Mouse (Mus musculus) cerebellum, postnatal 25 days (tissue): ENCODE measurements around the gene Gm266.

Experiments
- DNase-seq, 2 experiments: peaks; one replicate each; pipeline ENCODE4 v3.0.0; 2021; ENCODE audit warnings: mixed read lengths in 2 of 2

The Gm266 gene

GRCm38 (mm10) chr12:111454021-111454420, 31.6 kb downstream of the Gm266 start:
- no peak for DNase-seq

- no peak for DNase-seq
Measured at GRCm38 (mm10) chr12:111451561-111451960, 34.1 kb downstream of the Gm266 start.

- DNase-seq: no peak
Measured at GRCm38 (mm10) chr12:111450359-111450758, 35.3 kb downstream of the Gm266 start.

DNA sequence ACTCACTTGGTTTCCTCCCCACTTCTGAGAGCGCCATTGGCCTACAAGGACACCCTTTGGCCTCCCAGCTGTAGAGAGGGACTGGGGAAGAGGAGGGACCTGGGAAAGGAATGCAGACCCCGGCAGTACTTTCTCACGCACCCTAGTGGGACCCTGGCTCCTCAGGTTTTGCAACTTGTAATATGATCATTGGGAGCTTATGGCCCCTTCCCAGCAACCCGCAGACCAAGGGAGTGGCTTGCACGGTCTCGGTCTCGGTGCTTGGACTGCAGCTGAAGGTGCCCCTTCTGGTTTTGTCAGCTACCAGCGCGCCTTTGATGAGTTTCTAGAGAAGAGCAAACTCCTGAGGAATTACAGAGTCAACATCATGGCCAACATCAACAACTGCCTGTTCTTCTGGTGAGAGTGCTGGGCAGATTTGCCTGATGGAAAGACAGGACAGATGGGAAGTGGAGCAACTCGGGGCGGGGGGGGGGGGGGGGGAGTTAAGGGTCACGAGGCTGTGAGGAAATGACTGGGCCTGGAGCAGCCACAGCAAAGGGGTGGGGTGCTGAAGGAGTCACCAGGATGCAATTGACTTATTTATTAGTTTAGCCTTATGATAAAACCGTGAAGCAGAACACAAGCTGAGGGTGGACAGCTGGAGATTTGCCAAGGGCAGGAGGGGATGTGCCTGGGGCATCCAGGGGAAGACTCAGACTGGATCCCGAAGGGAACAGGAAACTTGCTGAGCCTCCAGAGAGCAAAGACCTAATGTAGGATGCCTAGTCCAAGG, 36.5 kb downstream of the Gm266 start:
- DNase-seq: no peak

- no peak for DNase-seq
Measured at GRCm38 (mm10) chr12:111447898-111448760, 37.5 kb downstream of the Gm266 start.

DNA sequence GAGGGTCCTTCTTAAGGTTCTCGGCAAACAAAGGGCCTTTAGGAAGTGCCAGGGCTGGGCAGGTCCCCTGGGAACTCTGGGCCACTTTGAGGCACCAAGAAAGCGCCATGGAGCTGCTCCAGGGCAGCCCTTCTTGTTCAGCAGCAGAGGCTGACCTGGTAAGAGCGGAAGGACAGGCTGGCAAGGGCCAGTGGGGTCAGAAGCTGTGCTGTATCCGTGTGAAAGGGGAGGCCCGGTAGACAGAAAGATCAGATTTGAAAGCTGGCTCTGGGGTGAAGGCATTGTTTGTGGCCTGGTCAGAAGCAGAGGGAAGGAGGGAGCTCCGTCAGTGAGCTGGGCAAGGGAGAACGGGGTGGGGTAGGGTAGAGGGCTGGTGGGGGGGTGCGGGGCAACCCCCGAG, 38.3 kb downstream of the Gm266 start:
- no peak for DNase-seq

DNA sequence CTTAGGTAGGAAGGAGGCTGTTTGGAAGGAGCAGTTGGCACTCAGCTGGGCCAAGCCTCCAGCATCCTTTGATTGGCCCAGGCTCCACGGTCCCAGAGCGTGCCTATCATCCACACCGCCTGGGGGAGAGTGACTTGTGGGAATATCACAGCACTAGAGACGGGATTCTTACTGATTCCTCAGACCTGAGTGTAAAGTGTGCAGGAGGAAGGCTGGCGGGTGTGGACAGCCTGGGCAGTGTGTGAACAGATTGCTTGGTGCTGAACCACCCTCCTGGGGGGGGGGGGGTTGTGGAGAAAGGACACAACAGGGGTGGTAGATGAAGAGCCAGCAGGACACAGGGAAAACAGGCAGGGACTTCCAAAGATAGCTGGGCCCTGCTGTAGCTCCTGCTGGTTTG, 38.9 kb downstream of the Gm266 start:
- no peak for DNase-seq

DNA sequence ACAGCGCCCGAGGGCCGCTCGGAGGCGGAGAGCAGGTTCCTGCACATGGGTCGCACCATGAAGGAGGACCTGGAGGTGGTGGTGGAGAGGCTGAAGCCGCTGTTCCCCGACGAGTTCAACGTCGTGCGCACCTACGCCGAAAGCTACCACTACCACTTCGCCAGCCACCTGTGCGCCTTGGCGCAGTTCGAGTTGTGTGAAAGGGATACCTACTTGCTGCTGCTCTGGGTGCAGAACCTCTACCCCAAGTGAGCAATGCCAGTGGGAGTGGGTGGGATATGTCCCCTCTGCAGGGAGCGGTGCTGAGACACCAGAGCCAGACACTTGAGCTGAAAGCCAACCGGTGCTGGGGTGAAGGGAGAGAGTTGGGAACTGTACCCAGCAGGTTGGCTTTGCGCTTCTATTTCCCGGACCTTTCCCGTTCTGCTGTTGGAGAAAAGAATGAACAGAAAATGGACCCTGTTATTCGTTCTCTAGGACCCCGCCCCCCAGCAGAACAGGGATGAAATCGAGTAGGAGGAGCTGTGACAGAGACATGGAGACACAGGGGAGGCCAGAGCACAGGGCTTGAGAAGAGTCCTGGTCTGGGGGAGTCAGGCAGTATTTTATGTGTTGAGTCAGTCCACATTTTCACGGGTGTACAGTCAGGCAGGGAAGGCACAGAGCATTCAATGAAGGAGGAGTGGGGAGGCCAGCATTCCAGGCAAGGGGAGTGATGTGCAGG, 39.6 kb downstream of the Gm266 start:
- no peak for DNase-seq

DNA sequence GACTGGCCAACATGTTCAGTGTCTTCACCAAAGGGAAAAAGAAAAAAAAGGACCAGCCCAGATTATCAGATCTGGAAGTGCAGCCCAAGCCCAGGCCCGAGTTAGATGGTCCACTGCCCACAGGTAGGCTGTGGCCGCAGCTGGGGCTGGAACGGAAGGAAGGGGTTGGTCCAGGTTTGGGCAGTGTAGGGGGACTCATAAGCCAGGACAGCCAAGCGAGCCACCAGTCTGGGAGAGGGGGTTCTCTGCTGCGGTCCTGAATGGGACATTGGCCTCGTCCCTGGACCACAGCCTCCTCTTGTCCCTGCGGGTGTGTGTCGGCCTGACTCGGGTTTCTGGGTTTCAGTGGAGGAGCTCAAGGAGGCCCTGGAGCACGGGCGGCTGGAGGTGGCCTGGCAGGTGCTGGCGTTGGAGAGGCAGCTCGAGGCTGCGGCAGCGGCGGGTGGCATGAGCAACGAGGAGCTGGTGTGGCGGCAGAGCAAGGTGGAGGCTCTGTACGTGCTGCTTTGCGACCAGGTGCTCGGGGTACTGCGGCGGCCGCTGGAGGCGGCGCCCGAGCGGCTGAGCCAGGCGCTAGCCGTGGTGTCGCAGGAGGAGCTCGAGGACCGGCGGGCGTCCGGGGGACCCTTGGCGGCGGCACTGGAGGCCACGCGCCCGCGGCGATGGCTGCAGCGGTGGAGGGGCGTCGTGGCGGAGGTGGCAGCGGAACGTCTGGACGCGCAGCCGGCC, 40.3 kb downstream of the Gm266 start:
- no peak for DNase-seq

- DNase-seq: no peak
Measured at GRCm38 (mm10) chr12:111443921-111444831, 41.4 kb downstream of the Gm266 start.

DNA sequence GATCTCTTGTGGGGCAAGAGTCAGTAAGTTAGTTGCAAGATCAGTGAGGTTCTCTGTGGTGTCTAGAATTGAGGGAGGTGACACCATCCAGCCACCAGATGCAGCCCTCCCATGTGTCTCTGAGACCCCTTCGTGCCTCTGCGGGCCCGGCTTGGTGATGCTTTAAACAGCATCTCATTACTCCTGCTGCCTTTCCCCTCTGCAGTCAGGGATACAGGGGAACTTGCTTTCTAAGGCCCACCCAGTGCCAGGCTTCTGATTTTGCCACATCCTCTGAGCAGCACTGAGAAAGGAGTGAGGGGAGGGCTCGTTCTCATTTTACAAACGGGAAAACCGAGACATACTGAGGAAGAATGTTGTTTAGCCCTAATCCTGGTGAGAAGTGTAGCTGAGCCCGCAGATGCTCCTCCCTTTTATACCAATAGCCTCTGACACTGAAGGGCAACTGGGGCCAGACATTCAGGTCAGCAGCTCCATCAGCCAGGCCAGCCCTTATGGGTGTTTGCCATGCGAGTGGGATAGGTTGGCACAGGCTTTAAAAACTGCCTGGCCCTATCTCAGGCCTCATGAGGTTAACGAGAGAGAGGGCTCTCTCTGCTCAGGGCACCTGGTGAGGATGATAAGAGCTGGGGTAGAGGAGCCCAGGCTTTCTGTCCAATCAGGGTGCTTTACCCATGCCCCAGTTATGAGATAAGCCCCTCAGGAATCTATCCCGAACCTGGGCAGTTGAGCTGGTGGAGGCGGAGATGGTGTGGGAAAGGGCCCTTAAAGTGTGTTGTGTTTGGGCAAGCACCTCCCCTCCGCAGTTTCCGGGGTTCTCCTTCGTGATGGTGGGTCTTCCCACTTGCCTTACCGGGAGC, 42.4 kb downstream of the Gm266 start:
- DNase-seq: no peak

DNA sequence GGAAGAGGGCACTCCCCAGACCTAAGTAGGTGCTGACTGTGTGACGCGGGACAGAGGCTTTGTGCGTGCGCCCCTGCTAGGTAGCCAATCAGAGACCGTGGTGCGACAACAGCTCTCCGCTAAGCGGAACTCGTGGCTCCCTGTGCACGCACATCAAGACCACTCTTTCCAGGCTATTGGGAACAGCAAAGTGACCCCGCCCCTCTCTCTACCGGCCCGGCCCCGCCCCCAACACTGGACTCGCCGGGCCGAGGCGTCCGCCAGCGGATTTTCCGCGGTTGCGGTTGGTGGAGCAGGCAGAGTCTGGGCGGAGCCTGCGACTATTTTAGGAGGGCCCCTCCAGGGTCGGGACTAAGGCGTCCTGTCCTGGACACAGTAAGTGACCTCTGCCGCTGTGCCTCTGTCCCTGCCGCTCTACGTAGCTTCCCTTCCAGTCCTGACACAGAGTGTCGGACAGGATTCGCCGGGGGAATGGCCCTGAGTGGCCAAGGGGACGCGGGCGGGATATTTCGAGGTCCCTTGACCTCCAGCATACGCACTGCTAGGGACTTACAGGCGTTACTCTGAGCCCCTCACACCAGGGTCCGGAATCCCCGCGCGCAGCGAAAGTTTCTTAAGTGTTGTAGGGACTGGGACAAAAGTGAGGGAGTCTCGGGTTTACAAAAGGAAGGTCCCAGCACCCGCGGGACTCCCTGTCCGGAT, 43.2 kb downstream of the Gm266 start, which contains the start of gene Tnfaip2:
Gene Tnfaip2, plus strand, starts transcription at position 161 of the 702 bp plus-strand sequence.
- DNase-seq: peak in 1 of 2 experiments; percentile 34

- no peak for DNase-seq
Measured at GRCm38 (mm10) chr12:111441523-111441922, 44.1 kb downstream of the Gm266 start.

- no peak for DNase-seq
Measured at GRCm38 (mm10) chr12:111440701-111441373, 44.8 kb downstream of the Gm266 start.

GRCm38 (mm10) chr12:111438850-111439249, 46.8 kb downstream of the Gm266 start:
- no peak for DNase-seq

DNA sequence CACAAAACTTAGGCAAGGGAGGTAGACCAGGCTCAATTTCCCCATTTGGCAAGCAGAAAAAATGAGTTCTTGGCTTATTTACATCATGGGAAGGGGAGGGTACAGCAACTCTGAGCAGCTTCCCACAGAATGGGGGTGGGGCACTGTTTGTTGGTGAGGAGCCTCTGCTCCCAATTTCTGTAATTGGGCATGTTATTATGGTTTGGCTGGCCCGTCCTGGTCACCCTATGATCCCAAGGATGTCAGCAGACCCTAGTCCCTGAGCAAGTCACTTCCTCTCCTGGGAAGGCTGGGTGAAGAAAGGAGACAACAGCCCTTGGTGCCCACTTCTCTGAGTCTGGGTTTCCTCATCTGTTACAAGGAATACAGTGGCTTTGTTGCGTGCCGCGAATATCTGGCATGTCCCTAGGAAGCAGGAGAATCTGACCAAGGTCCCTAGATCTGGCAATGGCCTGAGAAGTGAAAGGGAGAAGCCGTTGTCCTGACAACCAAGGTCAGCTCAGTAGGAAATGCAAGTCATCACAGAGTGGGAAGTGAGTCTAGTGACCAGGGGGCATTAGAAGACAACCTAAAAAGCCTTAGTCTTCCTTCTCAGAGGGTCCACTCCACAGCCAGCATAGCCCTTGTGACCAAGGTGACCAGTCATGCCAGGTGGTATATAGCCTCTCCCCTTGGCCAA, 48.3 kb downstream of the Gm266 start:
- no peak for DNase-seq

- DNase-seq: no peak
Measured at GRCm38 (mm10) chr12:111436640-111437039, 49.0 kb downstream of the Gm266 start.

DNA sequence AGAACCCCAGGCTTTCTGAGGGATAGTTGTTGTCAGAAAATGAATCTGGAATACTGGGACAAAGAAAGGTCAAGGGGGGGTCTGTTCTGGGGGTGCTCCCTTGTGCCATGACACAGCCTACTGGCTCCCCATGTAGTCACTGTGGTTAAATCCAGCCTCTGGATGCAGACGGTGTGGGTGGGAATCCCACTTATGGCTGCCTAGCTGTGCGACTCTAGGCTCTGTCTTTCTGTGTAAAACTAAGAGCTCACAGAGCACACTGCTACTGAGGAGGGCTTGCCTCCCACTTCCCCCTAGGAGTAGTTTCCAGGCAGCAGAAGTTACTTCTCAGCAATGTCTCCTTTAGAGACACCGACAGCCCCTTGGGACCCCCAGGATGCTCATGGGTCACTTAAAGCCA, 49.5 kb downstream of the Gm266 start:
- DNase-seq: no peak
